In the genomic region with DNA sequence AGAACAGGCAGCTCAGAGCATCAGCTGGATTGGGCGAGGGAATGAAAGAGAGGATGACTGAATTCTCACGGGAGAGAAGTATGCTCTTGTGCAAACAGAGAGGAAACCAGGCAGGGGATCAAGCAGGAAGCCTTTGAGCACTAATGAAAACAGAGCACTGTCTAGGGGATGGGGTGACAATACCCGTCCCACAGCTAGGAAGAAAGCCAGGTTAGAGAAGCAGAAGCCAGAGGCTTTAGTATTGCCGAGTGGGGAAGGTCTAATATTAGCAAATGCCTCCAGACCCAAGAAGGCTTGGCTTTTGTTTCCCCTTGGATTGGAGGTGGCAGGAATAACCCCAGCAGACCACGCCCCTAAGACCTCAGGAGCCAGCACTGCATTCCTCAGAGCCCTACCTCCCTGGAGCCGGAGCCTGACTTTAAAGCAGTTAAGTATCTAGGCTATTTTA, we compare ENCODE assay signal across 8 mouse cellular contexts. TPM values are rescaled to one million over a fixed set of nuclear protein-coding genes. Genes with fewer than 3 reads are reported as not detected.
A peak's percentile ranks its signal among the peaks of the same experiment; 100 is the strongest.
DNase-seq lines count a peak whose midpoint lies in the region; ATAC-seq and TF ChIP-seq lines count a peak whose summit lies in the region.

No protein-coding gene starts in this region.

- TF ChIP-seq CTCF in lung, adult 2 months (IDR thresholded peaks at IDR 0.05; ENCODE audit: insufficient read depth, low read length): no peak

- intact Hi-C loops in heart, postnatal 25 days (cut with DNase I): no loop called here
- intact Hi-C loops in left cerebral cortex, postnatal 25 days (cut with DNase I): no loop called here

- no peak overlapping the region for H3K4me3 ChIP-seq in hindbrain, embryonic 11.5 days (ENCODE audit: low read depth, low read length)
- no peak overlapping the region for H3K4me3 ChIP-seq in lung, adult 2 months (replicated peaks; ENCODE audit: extremely low read depth, low read depth, low read length)
- no peak overlapping the region for H3K4me3 ChIP-seq in stomach, embryonic 16.5 days (replicated peaks; ENCODE audit: low read length)

- peak overlapping the region; percentile 52; the same call in 1 of the 2 replicates for H3K27ac ChIP-seq in hindbrain, embryonic 11.5 days (ENCODE audit: low read depth, low read length)
- no peak overlapping the region; the same call in 1 of the 2 replicates for H3K27ac ChIP-seq in stomach, embryonic 16.5 days (ENCODE audit: low read length)

- 7% methylated on average over 6 of the region's 6 CpGs for WGBS in hindbrain, embryonic 11.5 days
- WGBS in lung, adult 2 months: 17% methylated on average over 6 of the region's 6 CpGs
- WGBS in stomach, embryonic 16.5 days: 9% methylated on average over 6 of the region's 6 CpGs

- H3K36me3 ChIP-seq in hindbrain, embryonic 11.5 days (ENCODE audit: control insufficient read depth, insufficient read depth, low read length): no peaks in the 10 kb centered on the region
- H3K36me3 ChIP-seq in stomach, embryonic 16.5 days (ENCODE audit: control insufficient read depth, insufficient read depth, low read length): no peaks in the 10 kb centered on the region

- ATAC-seq in hindbrain, embryonic 11.5 days (ENCODE audit: low FRiP score): no peak
- ATAC-seq in stomach, embryonic 16.5 days (ENCODE audit: insufficient read depth, low FRiP score): peak; percentile 66; the same call in 1 of the 2 replicates
- no peak for ATAC-seq in frontal cortex, adult (ENCODE audit: low TSS enrichment)

- no peak overlapping the region for H3K9ac ChIP-seq in hindbrain, embryonic 11.5 days (ENCODE audit: low read depth, low read length)
- H3K9ac ChIP-seq in stomach, embryonic 16.5 days (ENCODE audit: low read length): no peak overlapping the region

- H3K4me1 ChIP-seq in hindbrain, embryonic 11.5 days (replicated peaks; ENCODE audit: control insufficient read depth, insufficient read depth, low read length): peaks cover 6% of the 10 kb centered on the region
- H3K4me1 ChIP-seq in lung, adult 2 months (ENCODE audit: control insufficient read depth, insufficient read depth, low read length): peaks cover 11% of the 10 kb centered on the region
- H3K4me1 ChIP-seq in stomach, embryonic 16.5 days (ENCODE audit: control insufficient read depth, insufficient read depth, low read length): peaks cover 12% of the 10 kb centered on the region; the same call in 1 of the 2 replicates

- TF ChIP-seq POLR2A in lung, adult 2 months (IDR thresholded peaks at IDR 0.05; ENCODE audit: borderline replicate concordance, extremely low read depth, low read depth, low read length): no peak

- no peak overlapping the region for H3K4me2 ChIP-seq in hindbrain, embryonic 11.5 days (replicated peaks; ENCODE audit: low read depth, low read length)
- 0 out of 2 replicates have a peak overlapping the region, but pooled peaks have one; percentile 8 for H3K4me2 ChIP-seq in stomach, embryonic 16.5 days (ENCODE audit: low read depth, low read length)

- no peaks in the 10 kb centered on the region for H3K9me3 ChIP-seq in hindbrain, embryonic 11.5 days (ENCODE audit: control insufficient read depth, low read length)
- no peaks in the 10 kb centered on the region for H3K9me3 ChIP-seq in stomach, embryonic 16.5 days (replicated peaks; ENCODE audit: control insufficient read depth, low read length)

- DNase-seq in heart, adult 11 months: peak; percentile 95
- no peak for DNase-seq in heart, postnatal 25 days (ENCODE audit: low spot score)
- DNase-seq in hindbrain, embryonic 11.5 days (ENCODE audit: low spot score): peak; percentile 41
- DNase-seq in lung, adult 2 months: peak; percentile 41
- DNase-seq in left cerebral cortex, postnatal 25 days (ENCODE audit: low spot score in 2 of 2): no peak
- no peak for DNase-seq in cerebellum, adult 9-11 months

- H3K27me3 ChIP-seq in hindbrain, embryonic 11.5 days (ENCODE audit: control insufficient read depth, insufficient read depth, low read length): no peaks in the 10 kb centered on the region
- no peaks in the 10 kb centered on the region for H3K27me3 ChIP-seq in stomach, embryonic 16.5 days (ENCODE audit: control insufficient read depth, insufficient read depth, low read length)

RNA-seq across cellular contexts. Expression of a gene that starts 19.3 kb away (rescaled TPM):
- 1 to 10 TPM; 2.9 to 5.7 TPM for total RNA-seq in heart, postnatal 25 days (2021)
- polyA plus RNA-seq in hindbrain, embryonic 11.5 days (2014; fragmentation: Nextera tagmentation; extraction: Ambion mirVana): 21.9 and 27.7 TPM in 2 replicates
- polyA plus RNA-seq in lung, adult 2 months (2012; rRNA removed): 16.4 and 16.6 TPM in 2 replicates
- polyA plus RNA-seq in stomach, embryonic 16.5 days (2015; fragmentation: Nextera tagmentation; extraction: Ambion mirVana): 4.2 and 4.5 TPM in 2 replicates
- total RNA-seq in left cerebral cortex, postnatal 25 days (2021): 10 to 100 TPM in 1 of 2 experiments, 1 to 10 TPM in 1; 8.7 to 10.7 TPM

RNA-seq across cellular contexts. Expression of a gene that starts 51.6 kb away (rescaled TPM):
- total RNA-seq in heart, postnatal 25 days (2021): 10 to 100 TPM; 27.6 to 29.2 TPM
- polyA plus RNA-seq in hindbrain, embryonic 11.5 days (2014; fragmentation: Nextera tagmentation; extraction: Ambion mirVana): 83.8 and 91.4 TPM in 2 replicates
- 95.5 and 159 TPM in 2 replicates for polyA plus RNA-seq in lung, adult 2 months (2012; rRNA removed)
- polyA plus RNA-seq in stomach, embryonic 16.5 days (2015; fragmentation: Nextera tagmentation; extraction: Ambion mirVana): 66.7 and 76.8 TPM in 2 replicates
- 10 to 100 TPM; 75.3 to 76.6 TPM for total RNA-seq in left cerebral cortex, postnatal 25 days (2021)

Comparison
In these comparisons a context has a peak if more than half of its experiments do, and no peak if none do; other contexts are left out.
1. DNase-seq: peak in heart, adult 11 months (single experiment), hindbrain, embryonic 11.5 days (single experiment) and lung, adult 2 months (single experiment); none in heart, postnatal 25 days (single experiment), left cerebral cortex, postnatal 25 days (0 of 2) and cerebellum, adult 9-11 months (single experiment).